Mouse (Mus musculus): ENCODE measurements at regions not wholly inside any gene's neighbourhood (a gene's known extent, or its start where the extent isn't known, plus 50 kb on each side); places are given as distances from the start of the nearest gene placed in this dataset.

GRCm38 (mm10) chr12:9199321-9199720 lies 169.5 kb downstream of the Ttc32 start:
- no peak for TF ChIP-seq POLR2A (IDR thresholded peaks at IDR 0.05; ENCODE audit: low read depth, low read length)
- TF ChIP-seq CTCF (IDR thresholded peaks at IDR 0.05; ENCODE audit: extremely low read depth, insufficient read depth, insufficient read length, insufficient replicate concordance): no peak
